Mouse (Mus musculus) gastrocnemius, postnatal 10 days (tissue): Measurements from ENCODE around the gene Rab4a. TPM values are rescaled to one million over a fixed set of nuclear protein-coding genes. Genes with fewer than 3 reads are reported as not detected.

Experiments used
- DNase-seq: peaks from one replicate; pipeline ENCODE4 v3.0.0; 2021; ENCODE audit warnings: mixed read lengths
- long read RNA-seq, 2 experiments: library from polyadenylated mRNA; stranded (forward); transcript quantifications; one replicate each; pipeline ENCODE4 v2.0.0; 2021
- total RNA-seq, 2 experiments: library from RNA; stranded (reverse); gene quantifications; 2 replicates each; pipeline ENCODE4 v1.2.3; 2021

Gene Rab4a
- 10 to 100 TPM; 11.7 to 14.1 TPM for total RNA-seq
- long read RNA-seq, experiment 1, transcript Rab4a-202 (8 exons, 1,419 nt) = major isoform, 16 of 18 reads
- long read RNA-seq, experiment 1, partial matches to known transcripts = 0 of 18 reads
- long read RNA-seq, experiment 1, other reads (novel, unspliced or antisense) = 2 of 18 reads
- long read RNA-seq, experiment 2, transcript Rab4a-202 (8 exons, 1,419 nt) = major isoform, 22 of 24 reads
- long read RNA-seq, experiment 2, partial matches to known transcripts = 0 of 24 reads
- long read RNA-seq, experiment 2, other reads (novel, unspliced or antisense) = 2 of 24 reads

DNA sequence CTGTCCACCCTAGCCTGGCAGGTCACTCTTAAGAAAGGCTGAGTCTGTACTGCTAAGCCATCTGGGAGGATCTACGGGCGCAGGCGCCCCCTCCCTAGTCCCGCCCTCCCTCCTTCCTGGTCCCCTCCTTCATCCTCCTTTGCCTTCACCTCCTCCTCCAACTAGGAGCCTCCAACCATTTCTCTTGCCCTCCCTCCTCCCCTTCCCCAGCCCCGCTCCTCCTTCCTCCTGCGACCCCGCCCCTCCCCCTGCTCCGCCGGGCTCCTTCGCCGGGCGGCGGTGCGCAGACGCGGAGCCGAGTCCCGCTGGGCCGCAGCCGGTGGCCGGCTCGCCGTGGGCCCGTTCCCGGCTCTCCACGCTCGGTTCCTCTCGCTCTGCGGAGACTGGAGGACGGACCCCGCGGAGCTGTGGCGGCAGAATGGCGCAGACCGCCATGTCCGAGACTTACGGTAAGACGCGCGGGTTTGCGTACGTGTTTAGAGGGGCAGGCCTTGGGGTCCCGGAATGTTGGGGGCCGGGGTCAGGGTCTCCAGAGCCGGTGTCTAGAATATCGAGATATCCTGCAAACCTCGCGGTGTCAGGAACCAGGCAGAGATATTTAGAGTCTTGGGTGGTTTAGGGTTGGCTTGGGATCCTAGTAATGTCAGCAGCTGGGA, at the start of gene Rab4a:
Gene Rab4a (plus strand): TSS at position 268 of the 656 bp plus-strand sequence.
- DNase-seq = peak; percentile 85

DNA sequence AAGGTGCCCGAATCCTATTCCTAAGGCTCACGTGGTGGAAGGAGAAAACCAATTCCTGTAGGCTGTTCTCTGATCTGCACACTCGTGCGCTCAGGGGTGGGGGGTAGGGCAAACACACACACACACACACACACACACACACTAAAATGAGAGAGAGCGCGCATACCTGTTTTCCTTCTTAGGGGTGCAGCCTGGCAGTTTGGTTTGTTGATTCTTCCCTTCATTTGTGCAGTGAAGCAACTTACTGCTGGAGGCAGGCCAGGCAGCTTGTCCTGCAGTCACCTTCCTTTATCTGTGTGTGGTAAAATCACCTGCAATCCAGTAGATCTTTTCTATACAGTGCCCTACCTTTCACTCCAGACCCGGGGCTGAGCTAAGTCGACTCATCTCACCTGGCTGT, 48.9 kb upstream of the Rab4a start:
- DNase-seq = no peak

DNA sequence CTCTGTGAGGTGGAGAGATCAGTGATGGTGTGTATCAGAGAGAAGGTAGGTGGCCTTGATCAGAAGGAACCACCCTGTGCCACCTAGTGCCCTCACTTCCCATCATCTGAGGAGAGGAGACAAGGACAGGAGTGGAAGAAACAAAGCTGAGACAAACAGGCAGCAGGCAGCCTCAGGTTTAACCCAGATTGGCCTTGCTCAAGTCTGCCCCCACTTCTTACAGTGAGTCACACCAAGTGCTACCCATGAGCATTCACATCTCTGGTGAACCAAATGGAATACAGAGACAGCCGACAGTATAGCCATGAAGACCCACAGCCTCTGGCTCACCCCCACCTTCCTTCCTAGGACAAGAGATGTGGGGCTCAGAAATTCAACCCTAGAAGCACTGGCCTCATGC, 46.9 kb upstream of the Rab4a start:
- DNase-seq = no peak

DNA sequence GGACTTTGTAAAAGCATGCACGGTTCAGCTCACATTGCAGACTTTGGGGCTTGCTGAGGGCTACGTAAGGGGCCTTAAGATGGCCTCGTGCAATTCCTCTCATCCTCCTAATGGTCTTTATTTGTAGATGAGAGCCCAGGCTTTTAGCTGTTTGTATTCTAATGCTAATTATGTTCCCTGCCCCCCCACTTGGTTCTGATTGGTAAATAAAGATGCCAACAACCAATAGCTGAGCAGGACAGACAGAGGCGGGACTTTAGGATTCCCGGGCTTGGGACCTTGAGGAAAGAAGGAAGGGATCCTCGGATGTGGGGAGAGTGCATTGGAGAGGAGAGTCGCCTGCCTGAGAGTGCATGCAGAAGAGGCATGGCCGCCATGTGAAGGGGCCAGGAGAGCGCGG, 45.9 kb upstream of the Rab4a start:
- DNase-seq = no peak

DNA sequence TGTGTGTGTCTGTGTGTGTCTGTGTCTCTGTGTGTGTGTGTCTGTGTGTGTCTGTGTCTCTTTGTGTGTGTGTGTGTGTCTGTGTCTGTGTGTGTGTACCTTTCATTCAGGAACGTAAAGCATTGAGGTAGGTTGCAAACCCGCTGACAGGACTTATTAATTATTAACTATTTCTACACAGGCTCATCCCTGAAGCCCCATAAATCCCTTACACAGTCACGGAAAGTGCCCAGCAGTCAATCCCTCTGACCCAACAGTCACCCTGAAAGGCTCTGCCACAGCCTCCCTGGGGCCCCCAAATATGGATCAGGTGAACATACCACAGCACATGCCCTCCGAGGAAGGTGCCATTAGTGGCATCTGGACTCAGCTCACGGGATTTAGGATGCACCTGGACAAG, 45.2 kb upstream of the Rab4a start:
- DNase-seq = no peak

DNA sequence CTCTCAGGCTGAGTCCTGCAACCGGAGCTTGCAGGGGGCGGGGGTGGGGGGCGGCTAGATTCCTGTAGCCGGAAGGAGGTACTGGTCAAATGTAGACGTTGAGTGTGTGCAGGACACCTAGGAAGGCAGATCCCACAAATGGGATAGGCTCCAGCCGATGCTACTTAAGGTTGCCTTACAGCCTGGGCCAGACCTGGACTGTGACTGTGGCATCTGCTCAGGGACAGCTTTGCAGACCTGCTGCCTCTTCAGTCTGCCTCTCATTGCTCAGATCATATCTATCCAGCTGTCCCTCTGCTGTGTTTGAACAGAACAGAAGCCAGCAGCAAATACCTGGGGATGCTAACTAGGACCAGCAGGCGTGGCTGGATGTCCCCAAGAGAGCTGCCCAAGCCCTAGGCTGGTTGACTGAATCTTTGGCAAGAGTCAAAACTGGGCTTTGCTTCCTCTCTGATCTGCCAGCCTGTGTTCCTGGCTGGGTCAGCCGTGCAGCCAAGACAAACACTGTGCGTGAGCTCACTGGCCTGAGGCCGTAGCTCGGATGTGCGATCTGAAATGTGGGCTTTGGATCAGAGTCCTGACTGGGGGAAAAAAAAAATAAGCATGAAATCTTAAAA, 44.4 kb upstream of the Rab4a start:
- peak; percentile 31 for DNase-seq

DNA sequence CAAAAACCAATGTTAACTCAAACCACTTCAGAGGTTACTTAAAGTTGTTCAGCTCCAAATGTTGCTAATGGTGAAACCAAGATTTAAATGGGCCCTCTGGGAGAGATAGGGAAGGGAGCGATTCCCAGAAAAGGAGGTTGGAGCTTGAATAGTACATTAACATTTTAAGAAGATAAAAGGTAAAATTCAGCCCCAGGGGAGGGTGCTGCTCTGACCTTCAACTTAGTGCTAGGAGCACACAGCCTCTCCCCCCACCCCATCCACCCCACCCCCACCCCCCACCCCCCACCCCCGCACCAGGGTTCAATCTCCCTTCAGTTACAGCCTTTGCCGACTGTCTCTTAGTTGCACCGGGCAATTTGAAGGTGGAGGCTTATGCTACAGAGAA, 43.9 kb upstream of the Rab4a start:
- DNase-seq = no peak

DNA sequence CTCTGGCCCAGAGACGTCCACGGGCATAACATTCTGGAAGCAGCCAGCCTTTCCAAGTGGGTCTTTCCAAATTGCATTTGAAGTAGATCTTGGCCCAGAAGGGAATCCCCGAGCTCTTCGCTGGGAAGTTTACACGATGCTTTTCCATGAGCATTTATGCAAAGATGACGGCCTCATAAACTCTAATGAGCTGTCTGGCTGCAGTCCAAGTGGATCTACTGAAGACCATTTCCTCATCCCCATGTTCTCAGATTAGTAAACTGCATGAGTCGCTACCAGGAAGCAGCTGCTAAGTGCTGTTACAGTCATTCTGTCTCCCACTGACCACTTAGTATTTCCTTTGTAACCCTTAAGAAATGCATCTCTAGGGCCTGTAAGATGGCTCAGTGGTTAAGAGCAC, 42.4 kb upstream of the Rab4a start:
- DNase-seq = peak; percentile 26

DNA sequence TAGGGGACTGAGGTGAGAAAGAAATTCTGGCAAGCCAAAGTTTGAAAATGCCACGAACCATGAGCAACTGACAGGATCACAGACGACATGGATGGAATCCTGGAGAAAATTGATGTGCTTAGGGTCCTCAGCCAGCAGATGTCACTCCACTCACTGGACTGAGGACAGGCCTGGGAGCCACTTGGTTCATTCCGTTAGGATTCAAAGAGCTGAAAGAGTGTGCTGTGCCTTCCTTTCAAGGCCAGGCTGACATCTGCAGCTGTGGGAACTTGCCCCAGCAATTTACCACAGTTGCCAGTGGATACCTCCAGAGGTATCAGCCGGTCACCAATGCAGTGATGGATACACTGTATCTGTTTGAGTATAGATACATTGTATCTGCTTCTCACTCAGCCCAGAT, 41.1 kb upstream of the Rab4a start:
- DNase-seq = no peak

DNA sequence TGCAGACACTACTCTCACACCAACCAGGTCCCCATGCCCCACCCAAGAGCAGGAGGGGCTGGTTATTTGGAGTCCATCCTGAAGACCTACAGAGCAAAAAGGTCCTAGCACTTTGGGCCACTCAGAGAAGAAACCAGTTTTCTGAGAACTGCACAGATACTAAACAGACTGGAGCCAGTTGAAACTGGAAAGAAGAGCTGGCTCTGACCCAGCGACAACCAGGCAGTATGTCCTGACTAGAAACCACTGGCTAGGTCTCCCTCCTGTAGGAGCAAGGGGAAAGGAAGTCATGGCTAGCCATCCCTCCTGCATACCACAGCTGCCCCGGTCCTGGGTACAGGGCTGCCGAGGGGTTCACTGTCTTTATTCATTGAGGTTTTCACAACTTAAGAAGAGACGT, 39.3 kb upstream of the Rab4a start:
- DNase-seq = no peak

DNA sequence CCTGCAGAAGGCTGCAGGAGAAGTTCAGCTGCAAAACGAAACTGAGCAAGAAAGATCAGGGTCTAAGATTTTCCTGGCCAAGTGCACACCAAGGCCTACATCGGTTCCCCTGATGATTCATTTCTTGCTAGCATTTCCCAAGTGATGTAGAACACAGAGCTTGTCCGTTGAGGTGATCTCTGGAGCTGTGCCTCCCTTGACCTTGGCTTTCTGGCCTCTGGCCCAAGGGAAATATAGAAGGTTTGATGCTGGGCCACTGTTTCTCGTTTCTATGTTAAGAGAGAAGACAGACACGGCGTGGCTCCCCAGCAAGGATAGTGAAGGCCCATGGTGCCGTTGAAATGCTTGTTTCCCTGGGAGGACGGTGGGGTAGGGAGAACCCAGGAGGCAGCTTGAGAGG, 37.9 kb upstream of the Rab4a start:
- no peak for DNase-seq

DNA sequence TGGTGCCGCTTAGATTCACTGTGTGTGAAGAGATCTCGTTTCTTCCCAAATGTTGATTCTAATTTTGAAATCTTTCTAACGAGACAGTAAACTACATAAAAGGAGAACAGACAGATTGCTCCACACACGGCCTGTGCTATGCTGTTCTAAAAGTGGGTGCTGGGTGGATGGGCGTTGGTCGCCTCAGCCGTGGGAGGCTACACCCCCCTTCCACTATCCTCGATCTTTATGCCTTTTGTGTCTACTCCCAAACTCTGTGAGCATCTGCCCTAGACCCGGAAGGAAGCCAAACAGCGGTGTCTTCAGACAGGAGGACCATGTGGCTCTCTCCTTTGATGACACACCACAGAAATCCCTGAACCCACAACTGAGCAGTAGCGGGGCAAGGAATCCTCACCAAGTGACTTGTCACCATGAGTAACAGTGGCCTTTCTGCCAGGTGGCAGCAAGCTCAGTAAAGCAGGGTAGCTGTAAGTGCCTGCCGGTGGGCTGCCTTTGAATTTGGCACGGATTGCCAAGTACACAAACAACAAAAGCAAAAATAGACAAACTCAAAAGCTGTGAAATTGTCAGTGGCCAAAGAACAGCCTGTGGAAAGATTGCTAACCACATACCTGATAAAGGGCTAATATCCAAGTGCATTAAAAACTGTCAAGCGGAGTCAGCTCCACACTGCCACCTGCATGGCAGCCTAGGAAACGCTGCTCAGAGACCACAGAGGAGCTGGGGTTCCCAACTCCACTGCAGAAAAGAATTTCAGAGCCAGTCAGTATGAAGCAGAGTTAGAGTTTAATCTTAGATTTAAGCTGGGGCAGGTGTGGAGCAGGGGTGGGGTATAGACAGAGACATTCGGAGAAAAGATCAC, 37.1 kb upstream of the Rab4a start:
- peak; percentile 52 for DNase-seq

DNA sequence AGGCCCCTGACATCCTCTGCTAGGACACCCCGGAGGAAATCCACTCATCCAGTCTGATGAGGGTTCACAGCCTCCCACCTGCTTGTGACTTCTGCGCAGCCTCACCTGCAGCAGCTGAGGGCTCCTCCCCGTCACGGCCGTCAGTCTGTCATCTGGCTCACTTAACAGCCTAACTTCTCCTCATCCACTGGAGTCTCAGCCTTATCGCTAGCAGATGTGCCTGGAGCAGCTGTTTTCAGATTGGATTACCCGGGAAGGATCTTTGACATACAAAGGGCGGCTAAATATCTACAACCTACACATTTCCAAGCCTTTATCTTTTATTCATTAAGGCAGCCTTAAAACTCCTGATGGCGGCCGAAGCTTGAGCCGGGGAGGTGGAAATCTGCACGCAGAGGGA, 32.3 kb upstream of the Rab4a start:
- DNase-seq = no peak

DNA sequence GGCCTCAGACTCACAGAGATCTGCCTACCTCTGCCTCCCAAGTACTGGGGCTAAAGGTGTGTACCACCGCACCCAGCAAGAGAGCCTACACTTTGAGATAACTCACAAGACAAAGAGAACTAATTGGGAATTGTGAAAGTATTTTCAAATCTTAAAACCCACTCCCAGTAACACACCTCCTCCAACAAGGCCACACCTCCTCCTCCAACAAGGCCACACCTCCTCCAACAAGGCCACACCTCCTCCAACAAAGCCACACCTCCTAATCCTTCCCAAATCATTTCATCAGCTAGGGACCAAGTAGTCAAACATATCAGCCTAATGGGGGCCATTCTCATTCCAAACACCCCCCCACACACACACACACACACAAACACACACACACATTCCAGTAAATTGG, 31.3 kb upstream of the Rab4a start:
- no peak for DNase-seq

DNA sequence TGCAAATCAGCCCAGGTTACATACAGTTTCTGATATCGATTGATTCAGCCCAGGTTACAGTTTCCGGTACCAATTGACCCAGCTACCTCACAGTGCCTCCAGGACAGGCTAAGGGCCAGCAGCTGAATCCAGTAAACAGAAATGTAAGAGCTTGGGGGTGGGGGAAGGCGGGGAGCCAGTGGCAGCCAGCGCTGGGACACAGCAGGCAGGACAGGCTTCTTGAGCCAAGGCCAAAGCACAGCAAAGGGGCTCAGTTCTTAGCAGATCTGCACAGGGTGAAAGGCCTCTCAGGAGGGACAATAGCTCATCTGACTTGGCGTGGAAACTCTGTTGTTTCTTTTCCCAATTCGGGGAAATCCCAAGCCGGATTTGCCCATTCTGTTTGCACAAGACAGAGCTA, 28.5 kb upstream of the Rab4a start:
- peak; percentile 34 for DNase-seq

DNA sequence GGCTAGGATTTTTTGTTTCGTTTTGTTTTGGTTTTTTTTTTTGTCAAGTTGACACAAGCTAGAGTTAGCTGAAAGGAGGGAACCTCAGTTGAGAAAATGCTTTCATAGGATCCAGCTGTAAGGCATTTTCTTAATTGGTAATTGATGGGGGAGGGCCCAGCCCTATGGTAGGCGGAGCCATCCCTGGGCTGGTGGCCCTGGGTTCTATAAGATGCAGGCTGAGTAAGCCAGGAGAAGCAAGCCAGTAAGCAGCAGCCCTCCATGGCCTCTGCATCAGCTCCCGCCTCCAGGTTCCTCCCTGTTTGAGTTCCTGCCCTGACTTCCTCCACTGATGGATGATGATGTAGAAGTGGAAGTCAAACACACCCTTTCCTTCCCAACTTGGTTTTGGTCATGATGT, 25.3 kb upstream of the Rab4a start:
- DNase-seq = no peak

DNA sequence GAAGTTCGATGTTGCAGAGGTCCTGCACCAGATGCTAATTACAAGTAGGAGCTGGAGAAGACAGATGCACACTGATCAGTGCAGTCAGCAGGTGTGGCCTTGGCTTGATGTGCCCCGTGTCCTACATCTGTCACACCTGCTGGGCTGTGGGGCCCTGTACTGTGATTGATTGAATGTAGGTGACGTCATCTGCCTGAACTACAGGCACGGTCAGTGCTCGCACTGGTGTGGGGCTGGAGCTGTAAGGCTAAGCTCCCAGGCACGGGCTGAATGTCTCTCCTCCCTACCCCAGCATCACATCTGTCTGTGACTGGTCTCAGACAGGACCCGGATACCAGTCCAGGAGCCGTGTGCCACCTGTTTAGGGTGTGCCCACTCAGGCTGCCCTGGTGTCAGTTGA, 24.5 kb upstream of the Rab4a start:
- no peak for DNase-seq

DNA sequence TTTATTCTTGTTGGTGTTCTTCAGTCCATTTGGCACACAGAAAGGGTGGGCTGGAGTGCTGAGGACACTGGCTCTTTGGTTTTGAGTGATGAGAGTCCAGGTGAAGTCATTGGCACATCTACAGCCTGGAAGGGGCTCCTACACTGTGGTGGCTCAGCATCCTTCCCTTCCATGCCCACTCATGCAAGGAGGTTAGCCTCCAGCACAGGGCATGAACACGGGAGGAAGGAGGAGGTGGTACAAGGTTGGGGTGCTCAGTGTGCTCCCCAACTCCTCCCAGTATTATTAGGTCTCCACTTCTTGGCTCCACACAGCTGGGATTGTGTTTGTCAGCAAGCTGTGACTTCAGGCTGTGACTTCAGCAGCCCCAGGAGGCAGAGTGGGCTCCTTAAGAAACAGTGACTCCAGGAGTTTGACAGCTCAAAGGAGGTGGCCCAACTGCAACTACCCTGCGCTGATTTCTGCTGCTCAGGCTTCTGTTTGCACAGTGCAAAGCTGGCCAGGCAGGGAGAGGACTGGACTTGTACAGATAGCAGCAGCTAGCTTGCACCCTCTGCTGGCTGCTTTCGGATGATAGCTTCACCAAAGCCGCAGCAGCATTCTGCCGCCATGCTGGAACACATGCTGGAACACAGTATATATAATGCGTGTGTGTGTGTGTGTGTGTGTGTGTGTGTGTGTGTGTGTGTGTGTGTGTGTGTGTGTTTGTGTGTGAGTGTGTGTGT, 22.1 kb upstream of the Rab4a start:
- peak; percentile 75 for DNase-seq

DNA sequence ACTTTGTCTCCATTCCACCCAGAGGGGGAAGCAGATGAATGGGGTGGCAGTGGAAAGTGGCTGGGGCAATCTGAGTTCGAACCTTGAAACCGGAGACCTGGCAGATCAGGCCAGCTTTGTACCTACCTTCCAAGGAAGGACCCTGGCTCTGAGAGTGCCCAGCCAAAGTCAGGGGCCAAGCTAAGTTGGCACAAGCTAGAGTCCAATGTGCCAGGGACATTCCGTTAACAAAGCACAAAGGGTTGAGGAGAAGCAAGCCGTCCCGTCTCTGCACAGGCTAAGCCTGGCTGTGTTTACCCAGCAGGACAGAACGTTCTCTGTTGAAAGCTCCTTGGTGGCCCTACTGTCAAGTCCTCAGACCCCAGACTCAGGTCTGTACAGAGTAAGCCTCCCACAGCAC, 19.6 kb upstream of the Rab4a start:
- no peak for DNase-seq

DNA sequence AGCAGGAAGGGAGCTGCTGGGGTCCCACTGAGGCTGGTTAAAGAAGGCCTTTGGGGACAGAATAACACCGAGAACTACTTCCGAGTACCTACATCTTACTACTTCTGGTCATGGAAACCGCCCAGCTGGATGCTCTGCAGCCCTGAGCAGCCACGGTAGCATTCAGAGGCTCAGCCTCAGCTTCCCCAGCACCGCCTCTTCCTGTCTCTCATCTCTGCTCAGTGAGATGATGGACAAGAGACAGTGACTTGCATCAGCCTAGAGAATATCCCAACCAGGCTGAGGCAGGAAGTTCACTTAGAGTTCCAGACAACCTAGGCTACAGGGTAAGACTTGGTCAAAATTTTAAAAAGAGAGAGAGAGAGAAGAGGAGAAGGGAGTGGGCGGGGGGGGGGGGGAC, 19.1 kb upstream of the Rab4a start:
- no peak for DNase-seq

DNA sequence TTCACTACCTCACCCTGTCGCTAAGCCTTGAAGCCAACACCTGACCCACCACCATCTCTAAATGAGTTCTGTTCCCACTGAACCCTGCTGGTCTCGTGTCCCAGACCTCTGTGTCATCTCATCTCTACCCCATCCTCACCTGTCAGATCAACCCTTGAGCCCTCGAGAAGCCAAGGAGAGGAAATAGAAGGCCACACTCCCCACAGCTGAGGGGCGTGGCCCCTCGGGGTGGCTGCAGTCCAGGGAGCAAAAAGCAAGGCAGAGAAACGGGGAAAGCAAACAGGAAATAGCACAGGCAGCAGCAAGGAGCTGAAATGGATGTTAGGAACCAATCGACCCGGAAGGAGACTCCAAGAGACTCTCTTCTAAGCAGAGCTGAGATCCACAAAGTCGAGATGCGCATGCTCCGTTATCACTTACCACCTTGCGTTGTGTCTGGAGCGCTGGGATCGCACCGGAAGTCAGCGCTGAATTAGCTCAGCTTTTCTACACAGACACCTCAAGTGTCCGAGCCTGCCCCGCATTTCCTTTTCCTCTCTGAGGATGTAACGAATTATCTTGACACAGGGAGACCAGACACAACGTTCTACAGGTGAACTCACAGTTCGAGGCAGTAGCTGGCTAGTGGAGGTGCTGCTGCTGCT, 18.4 kb upstream of the Rab4a start:
- DNase-seq = no peak
